Mouse (Mus musculus): Measurements from ENCODE around the gene Agr3. TPM values are rescaled to one million over a fixed set of nuclear protein-coding genes. Genes with fewer than 3 reads are reported as not detected.

The Agr3 gene
- polyA plus RNA-seq, 1 experiment from 2014 or later = 0.39 TPM

DNA sequence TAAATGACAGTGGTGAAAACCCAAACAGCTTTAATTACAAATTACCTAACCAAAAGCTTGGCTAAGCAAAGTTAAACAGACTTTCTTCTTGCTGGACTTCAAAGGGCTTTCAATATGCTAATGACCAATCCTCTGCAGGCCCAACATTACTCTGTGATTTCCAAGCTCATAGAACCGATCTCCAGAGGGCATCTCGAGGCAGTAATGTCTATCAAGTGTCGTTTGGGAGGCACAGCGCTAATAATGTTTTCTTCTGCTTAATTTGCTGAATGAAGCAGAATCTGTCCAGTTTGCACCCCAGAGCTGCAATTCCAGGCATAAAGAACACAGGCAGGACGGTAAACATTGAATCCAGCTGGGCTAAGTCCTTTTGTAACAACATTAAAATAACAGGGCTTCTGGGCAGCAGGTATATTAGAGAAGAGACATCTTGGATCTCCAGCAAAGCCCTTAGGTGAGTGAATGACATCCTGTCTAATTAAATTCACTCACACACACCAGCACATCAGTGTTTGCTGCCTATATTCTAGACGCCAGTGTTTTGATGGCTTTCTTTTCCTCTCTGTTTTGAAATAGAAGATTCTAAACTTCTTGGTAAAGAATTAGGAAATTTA is 52.3 kb downstream of the Agr3 start:
- H3K27ac ChIP-seq (ENCODE audit: low read depth, low read length) = no peak overlapping the region
- no peak overlapping the region for H3K4me3 ChIP-seq (ENCODE audit: low read length)
- H3K4me1 ChIP-seq (ENCODE audit: control insufficient read depth, insufficient read depth, low read depth, low read length) = peaks cover 9% of the 10 kb centered on the region; the same call in 1 of the 2 replicates
- ATAC-seq = peak; percentile 66
- H3K4me2 ChIP-seq (ENCODE audit: low read length) = no peak overlapping the region
- no peaks in the 10 kb centered on the region for H3K36me3 ChIP-seq (ENCODE audit: control insufficient read depth, insufficient read depth, low read length)
- no peaks in the 10 kb centered on the region for H3K27me3 ChIP-seq (replicated peaks; ENCODE audit: control insufficient read depth, insufficient read depth, low read length)
- H3K9ac ChIP-seq (ENCODE audit: low read depth, low read length) = no peak overlapping the region
- H3K9me3 ChIP-seq (ENCODE audit: control insufficient read depth, low read length) = no peaks in the 10 kb centered on the region
- 30% methylated on average over 6 of the region's 6 CpGs for WGBS

DNA sequence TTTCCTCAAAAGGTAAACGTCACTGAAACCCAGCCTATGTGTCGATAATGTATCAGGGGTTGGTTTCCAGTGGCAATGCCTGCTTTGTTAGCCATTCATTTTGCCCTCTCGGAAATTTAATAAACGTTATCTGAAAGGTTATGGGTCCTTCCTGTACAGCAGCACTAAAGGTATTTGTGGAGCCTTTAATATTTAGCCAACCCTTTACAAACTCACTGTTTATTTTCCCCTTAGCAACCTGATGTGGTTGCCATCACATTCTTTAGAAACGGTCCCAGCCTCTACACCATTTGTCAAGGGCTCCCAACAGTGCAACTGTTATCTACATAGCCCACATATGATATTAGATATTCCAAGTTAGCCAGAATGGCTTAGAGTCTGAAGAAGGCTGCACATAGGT is 54.2 kb downstream of the Agr3 start:
- no peak overlapping the region for H3K9ac ChIP-seq (ENCODE audit: low read depth, low read length)
- H3K4me2 ChIP-seq (ENCODE audit: low read length) = no peak overlapping the region
- no peak overlapping the region for H3K4me3 ChIP-seq (ENCODE audit: low read length)
- H3K4me1 ChIP-seq (ENCODE audit: control insufficient read depth, insufficient read depth, low read depth, low read length) = peaks cover 9% of the 10 kb centered on the region; the same call in 1 of the 2 replicates
- H3K36me3 ChIP-seq (ENCODE audit: control insufficient read depth, insufficient read depth, low read length) = no peaks in the 10 kb centered on the region
- no peak overlapping the region for H3K27ac ChIP-seq (ENCODE audit: low read depth, low read length)
- H3K27me3 ChIP-seq (replicated peaks; ENCODE audit: control insufficient read depth, insufficient read depth, low read length) = no peaks in the 10 kb centered on the region
- H3K9me3 ChIP-seq (ENCODE audit: control insufficient read depth, low read length) = no peaks in the 10 kb centered on the region
- no peak for ATAC-seq
- 89% methylated on average over 5 of the region's 5 CpGs for WGBS

DNA sequence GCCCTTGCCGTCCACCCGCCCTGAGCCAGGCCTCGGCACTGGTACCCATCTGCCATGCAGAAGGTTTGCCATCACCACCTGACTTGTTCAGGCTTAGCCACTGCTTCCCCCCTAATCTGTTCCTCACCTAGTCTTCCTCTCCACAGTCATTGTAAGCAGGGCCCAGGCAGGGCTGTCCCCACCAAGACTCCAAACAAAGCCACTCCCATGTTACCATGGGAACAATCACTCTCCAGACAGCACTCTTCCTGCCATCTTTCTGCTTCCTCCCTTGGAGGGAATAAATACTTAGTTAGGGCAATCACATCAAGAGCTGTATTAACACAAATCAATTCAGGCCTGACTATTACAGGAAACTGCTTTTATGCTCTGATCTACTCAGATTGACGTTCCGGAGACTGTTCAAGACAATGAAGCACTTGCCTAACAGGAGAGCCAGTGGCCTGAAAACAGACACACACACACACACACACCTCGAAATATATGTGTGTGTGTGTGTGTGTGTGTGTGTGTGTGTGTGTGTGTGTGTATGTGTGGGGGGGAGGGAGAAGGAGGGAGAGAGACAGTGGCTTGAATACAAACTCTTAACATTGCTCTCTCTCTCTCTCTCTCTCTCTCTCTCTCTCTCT is 56.4 kb downstream of the Agr3 start:
- Histone ChIP-seq H3K4me2 (ENCODE audit: low read length) (no peak overlapping the region), H3K4me3 (ENCODE audit: low read length) (no peak overlapping the region), H3K4me1 (ENCODE audit: control insufficient read depth, insufficient read depth, low read depth, low read length) (peaks cover 9% of the 10 kb centered on the region; the same call in 1 of the 2 replicates), H3K9ac (ENCODE audit: low read depth, low read length) (no peak overlapping the region), H3K27ac (ENCODE audit: low read depth, low read length) (no peak overlapping the region), H3K27me3 (replicated peaks; ENCODE audit: control insufficient read depth, insufficient read depth, low read length) (no peaks in the 10 kb centered on the region), H3K36me3 (ENCODE audit: control insufficient read depth, insufficient read depth, low read length) (no peaks in the 10 kb centered on the region), H3K9me3 (ENCODE audit: control insufficient read depth, low read length) (no peaks in the 10 kb centered on the region)
- peak; percentile 90 for ATAC-seq
- WGBS = 39% methylated on average over 6 of the region's 6 CpGs

DNA sequence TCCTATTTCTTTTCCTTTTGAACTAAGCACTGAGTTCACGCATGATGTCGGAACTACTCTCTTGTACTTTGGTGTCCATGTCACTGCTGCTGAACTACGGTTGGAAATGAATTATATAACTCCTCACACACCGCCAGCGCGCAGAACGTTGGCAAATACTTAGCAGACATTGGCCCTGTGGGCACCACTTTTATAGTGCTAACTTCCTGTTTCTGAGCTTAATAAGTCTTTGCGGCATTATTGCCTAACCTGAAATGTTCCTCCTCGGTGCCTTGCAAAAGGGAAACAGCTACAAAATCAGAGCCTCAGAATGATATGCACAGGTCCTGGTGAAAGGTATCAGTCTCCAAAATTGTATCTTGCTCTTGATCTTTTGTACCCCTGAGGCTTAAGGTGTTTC is 58.1 kb downstream of the Agr3 start:
- WGBS = 96% methylated on average over 9 of the region's 9 CpGs
- peaks cover 6% of the 10 kb centered on the region; the same call in 1 of the 2 replicates for H3K4me1 ChIP-seq (ENCODE audit: control insufficient read depth, insufficient read depth, low read depth, low read length)

DNA sequence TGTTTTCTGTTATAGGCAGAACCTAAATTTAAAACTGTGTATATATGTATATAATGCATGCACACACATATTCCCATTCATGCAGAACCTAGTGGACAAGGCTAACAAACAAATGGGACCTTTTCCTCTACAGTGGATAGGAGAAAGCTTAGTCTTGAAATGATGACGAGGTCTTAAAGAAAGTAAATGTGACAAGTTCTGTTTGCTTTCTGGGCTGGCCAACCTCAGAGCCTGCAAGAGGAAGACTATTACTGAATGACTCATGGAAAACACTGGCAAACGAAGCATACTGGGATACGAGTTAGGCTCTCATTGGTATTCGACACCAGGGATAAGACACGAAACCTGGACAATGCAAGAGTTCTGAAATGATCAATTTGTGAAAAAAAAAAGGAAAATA is 59.3 kb downstream of the Agr3 start:
- peaks cover 6% of the 10 kb centered on the region; the same call in 1 of the 2 replicates for H3K4me1 ChIP-seq (ENCODE audit: control insufficient read depth, insufficient read depth, low read depth, low read length)
- no peak overlapping the region for H3K4me2 ChIP-seq (ENCODE audit: low read length)
- H3K27me3 ChIP-seq (replicated peaks; ENCODE audit: control insufficient read depth, insufficient read depth, low read length) = no peaks in the 10 kb centered on the region
- ATAC-seq = no peak
- 87% methylated on average over 5 of the region's 5 CpGs for WGBS
- H3K36me3 ChIP-seq (ENCODE audit: control insufficient read depth, insufficient read depth, low read length) = no peaks in the 10 kb centered on the region
- H3K9ac ChIP-seq (ENCODE audit: low read depth, low read length) = no peak overlapping the region
- no peak overlapping the region for H3K27ac ChIP-seq (ENCODE audit: low read depth, low read length)
- H3K9me3 ChIP-seq (ENCODE audit: control insufficient read depth, low read length) = no peaks in the 10 kb centered on the region
- no peak overlapping the region for H3K4me3 ChIP-seq (ENCODE audit: low read length)

More for the DNA sequence above, 58.1 kb downstream of the Agr3 start:
- Histone ChIP-seq H3K27ac (ENCODE audit: low read depth, low read length) (no peak overlapping the region), H3K9me3 (ENCODE audit: control insufficient read depth, low read length) (no peaks in the 10 kb centered on the region), H3K4me3 (ENCODE audit: low read length) (no peak overlapping the region), H3K4me2 (ENCODE audit: low read length) (no peak overlapping the region), H3K9ac (ENCODE audit: low read depth, low read length) (no peak overlapping the region), H3K36me3 (ENCODE audit: control insufficient read depth, insufficient read depth, low read length) (no peaks in the 10 kb centered on the region), H3K27me3 (replicated peaks; ENCODE audit: control insufficient read depth, insufficient read depth, low read length) (no peaks in the 10 kb centered on the region)
- ATAC-seq = no peak

DNA sequence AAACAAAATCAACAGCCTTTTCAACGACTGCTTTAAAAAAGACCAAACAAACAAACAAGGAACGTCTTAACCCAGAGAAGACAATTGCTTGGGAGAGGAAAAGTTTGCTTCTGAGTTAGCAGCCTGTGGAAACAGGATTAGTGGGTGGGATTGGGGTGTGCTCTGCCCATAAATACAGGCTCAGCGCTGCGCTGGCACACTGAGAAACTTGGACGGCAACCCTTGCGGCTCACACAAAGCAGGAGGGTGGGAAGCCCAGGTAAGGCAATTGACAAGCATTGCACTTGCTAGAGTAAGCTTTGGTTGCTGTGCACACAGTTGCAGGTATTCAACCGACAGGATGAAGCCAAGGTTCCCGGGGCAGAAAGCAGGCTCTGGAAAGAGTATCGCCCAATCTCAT is 67.3 kb downstream of the Agr3 start, which contains the start of gene Agr2:
Gene Agr2, plus strand, starts transcription at position 197 of the 400 bp plus-strand sequence.
- Histone ChIP-seq H3K4me3 (ENCODE audit: low read length) (no peak within 1 kb of the TSS), H3K27me3 (replicated peaks; ENCODE audit: control insufficient read depth, insufficient read depth, low read length) (no peaks in the 10 kb centered on the region), H3K9ac (ENCODE audit: low read depth, low read length) (no peak within 1 kb of the TSS), H3K4me1 (ENCODE audit: control insufficient read depth, insufficient read depth, low read depth, low read length) (peaks cover 3% of the 10 kb centered on the region; the same call in 1 of the 2 replicates), H3K27ac (ENCODE audit: low read depth, low read length) (no peak within 1 kb of the TSS), H3K9me3 (ENCODE audit: control insufficient read depth, low read length) (no peaks in the 10 kb centered on the region), H3K4me2 (ENCODE audit: low read length) (no peak within 1 kb of the TSS), H3K36me3 (ENCODE audit: control insufficient read depth, insufficient read depth, low read length) (no peaks in the 10 kb centered on the region)
- WGBS = 70% methylated on average over 9 of the region's 9 CpGs
- no peak for ATAC-seq

DNA sequence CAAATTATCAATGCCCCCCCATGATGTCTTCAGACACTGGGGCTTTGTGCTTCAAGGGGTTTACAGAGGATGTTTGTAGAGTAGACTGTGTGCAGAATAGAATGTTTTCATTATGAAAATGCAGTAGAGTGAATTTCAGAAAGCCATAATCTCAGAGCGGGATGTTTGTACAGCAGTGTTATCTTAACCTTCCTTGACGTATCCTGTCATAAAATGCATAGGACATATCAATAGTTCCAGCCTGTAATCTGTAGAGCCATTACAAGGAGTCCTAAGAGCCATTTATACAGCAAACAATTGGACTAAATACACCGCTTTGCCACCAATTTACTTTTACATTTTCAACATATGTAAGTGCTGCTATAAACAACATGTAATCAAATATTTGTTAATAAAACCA is 68.2 kb downstream of the Agr3 start:
- WGBS = 79% methylated on average over 3 of the region's 3 CpGs
- H3K36me3 ChIP-seq (ENCODE audit: control insufficient read depth, insufficient read depth, low read length) = no peaks in the 10 kb centered on the region
- ATAC-seq = no peak

DNA sequence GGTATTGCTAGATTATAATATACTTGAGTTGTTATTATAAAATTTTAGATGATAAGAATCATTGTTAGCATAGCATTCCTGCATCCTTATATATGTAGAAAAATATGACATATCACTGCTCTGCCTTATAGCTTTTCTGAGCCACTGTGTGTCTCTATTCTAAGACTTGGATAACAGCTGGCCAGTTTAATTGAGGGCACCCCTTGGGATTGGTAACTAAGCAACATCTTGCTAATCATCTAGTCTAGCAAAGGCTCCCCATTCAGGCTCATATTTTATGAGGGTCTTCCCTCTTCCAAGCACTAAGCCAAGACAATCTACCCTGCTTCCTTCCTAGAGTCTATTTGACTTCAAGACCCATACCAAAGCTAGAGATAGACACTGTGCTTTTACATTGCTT is 68.7 kb downstream of the Agr3 start:
- H3K4me1 ChIP-seq (ENCODE audit: control insufficient read depth, insufficient read depth, low read depth, low read length) = peaks cover 3% of the 10 kb centered on the region; the same call in 1 of the 2 replicates
- no peak overlapping the region for H3K9ac ChIP-seq (ENCODE audit: low read depth, low read length)
- H3K36me3 ChIP-seq (ENCODE audit: control insufficient read depth, insufficient read depth, low read length) = no peaks in the 10 kb centered on the region
- H3K27me3 ChIP-seq (replicated peaks; ENCODE audit: control insufficient read depth, insufficient read depth, low read length) = no peaks in the 10 kb centered on the region
- H3K4me3 ChIP-seq (ENCODE audit: low read length) = no peak overlapping the region
- no peak overlapping the region for H3K27ac ChIP-seq (ENCODE audit: low read depth, low read length)
- no peaks in the 10 kb centered on the region for H3K9me3 ChIP-seq (ENCODE audit: control insufficient read depth, low read length)
- ATAC-seq = peak; percentile 69; the same call in 1 of the 2 replicates
- H3K4me2 ChIP-seq (ENCODE audit: low read length) = no peak overlapping the region

More for the DNA sequence above, 68.2 kb downstream of the Agr3 start:
- Histone ChIP-seq H3K9me3 (ENCODE audit: control insufficient read depth, low read length) (no peaks in the 10 kb centered on the region), H3K4me2 (ENCODE audit: low read length) (no peak overlapping the region), H3K4me1 (ENCODE audit: control insufficient read depth, insufficient read depth, low read depth, low read length) (peaks cover 3% of the 10 kb centered on the region; the same call in 1 of the 2 replicates), H3K27me3 (replicated peaks; ENCODE audit: control insufficient read depth, insufficient read depth, low read length) (no peaks in the 10 kb centered on the region), H3K4me3 (ENCODE audit: low read length) (no peak overlapping the region), H3K9ac (ENCODE audit: low read depth, low read length) (no peak overlapping the region), H3K27ac (ENCODE audit: low read depth, low read length) (no peak overlapping the region)

DNA sequence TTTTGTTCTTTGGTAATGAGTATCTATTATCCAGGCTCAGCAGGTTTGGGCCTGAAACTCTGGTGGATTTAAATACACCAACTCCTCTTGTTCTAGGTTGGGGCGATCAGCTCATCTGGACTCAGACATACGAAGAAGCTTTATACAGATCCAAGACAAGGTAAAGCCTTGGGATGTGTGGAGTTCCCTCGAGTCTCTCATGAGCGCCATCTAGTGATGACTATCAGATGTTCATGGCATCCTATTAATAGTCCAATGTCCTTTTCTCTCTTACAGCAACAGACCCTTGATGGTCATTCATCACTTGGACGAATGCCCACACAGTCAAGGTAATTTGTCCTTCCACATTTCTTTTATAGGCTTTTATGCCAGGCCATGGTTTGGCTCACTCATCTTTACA is 70.4 kb downstream of the Agr3 start:
- Histone ChIP-seq H3K9me3 (ENCODE audit: control insufficient read depth, low read length) (no peaks in the 10 kb centered on the region), H3K27ac (ENCODE audit: low read depth, low read length) (no peak overlapping the region), H3K4me3 (ENCODE audit: low read length) (no peak overlapping the region), H3K4me2 (ENCODE audit: low read length) (no peak overlapping the region), H3K4me1 (ENCODE audit: control insufficient read depth, insufficient read depth, low read depth, low read length) (peaks cover 3% of the 10 kb centered on the region; the same call in 1 of the 2 replicates), H3K27me3 (replicated peaks; ENCODE audit: control insufficient read depth, insufficient read depth, low read length) (no peaks in the 10 kb centered on the region), H3K36me3 (ENCODE audit: control insufficient read depth, insufficient read depth, low read length) (no peaks in the 10 kb centered on the region), H3K9ac (ENCODE audit: low read depth, low read length) (no peak overlapping the region)
- peak; percentile 50; the same call in 1 of the 2 replicates for ATAC-seq
- WGBS = 30% methylated on average over 5 of the region's 5 CpGs

Data from hindbrain, embryonic 16.5 days (tissue).